Mouse (Mus musculus) ES-Bruce4 (cell line): ENCODE results near the gene Trabd.

ENCODE experiments used
- CTCF ChIP-seq: IDR thresholded peaks from one replicate; pipeline ENCODE4 v1.8.1; 2011; ENCODE audit warnings: low read depth, low read length
- EP300 ChIP-seq: IDR thresholded peaks from 2 replicates; pipeline ENCODE4 v1.6.1; 2011; ENCODE audit warnings: low read depth, low read length; ENCODE audit not compliant: insufficient read depth
- POLR2A ChIP-seq: IDR thresholded peaks from one replicate; pipeline ENCODE4 v1.8.1; 2011; ENCODE audit warnings: low read length; ENCODE audit not compliant: insufficient read depth

- TF ChIP-seq POLR2A (no peak), EP300 (no peak), CTCF (no peak)
These were observed 9.9 kb downstream of the Trabd start for GRCm38 (mm10) chr15:89084826-89085225.
